Mouse (Mus musculus) cerebellum, adult 2 months (tissue): ENCODE results near the gene Hhipl1.

Experiments used
- CTCF ChIP-seq: fragments of 200-500 bp; IDR thresholded peaks from 2 replicates; pipeline ENCODE4 v1.5.1; 2011; ENCODE audit warnings: low read depth, mild to moderate bottlenecking, control low read depth, low read length, moderate library complexity, borderline replicate concordance; ENCODE audit not compliant: insufficient read depth
- POLR2A ChIP-seq: fragments of 200-500 bp; IDR thresholded peaks from 2 replicates; pipeline ENCODE4 v1.6.1; 2011; ENCODE audit warnings: low read length, control low read depth, borderline replicate concordance; ENCODE audit not compliant: insufficient read depth

DNA sequence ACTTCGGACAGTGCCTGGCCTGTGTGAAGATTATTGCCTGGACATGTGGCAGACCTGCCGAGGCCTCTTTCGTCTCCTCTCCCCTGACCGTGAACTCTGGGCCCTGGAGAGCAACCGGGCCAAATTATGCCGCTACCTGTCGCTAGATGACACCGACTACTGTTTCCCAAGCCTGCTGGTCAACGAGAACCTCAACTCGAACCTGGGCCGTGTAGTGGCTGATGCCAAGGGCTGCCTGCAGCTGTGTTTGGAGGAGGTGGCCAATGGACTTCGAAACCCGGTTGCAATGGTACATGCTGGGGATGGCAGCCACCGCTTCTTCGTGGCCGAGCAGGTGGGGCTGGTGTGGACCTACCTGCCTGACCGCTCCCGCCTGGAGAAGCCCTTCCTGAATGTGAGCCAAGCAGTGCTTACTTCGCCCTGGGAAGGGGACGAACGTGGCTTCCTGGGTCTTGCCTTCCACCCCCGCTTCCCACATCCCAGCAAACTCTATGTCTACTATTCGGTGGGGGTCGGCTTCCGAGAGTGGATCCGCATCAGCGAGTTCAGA lies 5.7 kb downstream of the Hhipl1 start:
- TF ChIP-seq POLR2A (no peak), CTCF (no peak)
